Mouse (Mus musculus) liver, adult 2 months (tissue): ENCODE results near the gene Ect2l. TPM values are rescaled to one million over a fixed set of nuclear protein-coding genes. Genes with fewer than 3 reads are reported as not detected.

Experiments used
- DNase-seq: peaks from one replicate; pipeline ENCODE4 v3.0.0-alpha.2; 2011; ENCODE audit warnings: low read depth, low spot score; ENCODE audit errors: extremely low read depth
- H3K27ac ChIP-seq: fragments of 200-500 bp; replicated peaks from 2 replicates; pipeline ENCODE4 v1.5.1; 2012; ENCODE audit warnings: low read depth, mild to moderate bottlenecking, control low read depth, inconsistent platforms, low read length; ENCODE audit not compliant: insufficient read depth
- H3K27me3 ChIP-seq: fragments of 200-500 bp; 2 replicates; pipeline ENCODE4 v1.6.1; 2012; ENCODE audit warnings: mild to moderate bottlenecking, moderate library complexity, low read length, inconsistent platforms; ENCODE audit not compliant: control insufficient read depth, insufficient read depth
- H3K36me3 ChIP-seq: fragments of 200-500 bp; 2 replicates; pipeline ENCODE4 v1.6.1; 2012; ENCODE audit warnings: low read length, inconsistent platforms; ENCODE audit not compliant: control insufficient read depth, insufficient read depth
- H3K4me1 ChIP-seq: fragments of 200-500 bp; 2 replicates; pipeline ENCODE4 v1.6.1; 2011; ENCODE audit warnings: low read length; ENCODE audit not compliant: control insufficient read depth, insufficient read depth
- H3K4me3 ChIP-seq: fragments of 200-500 bp; 2 replicates; pipeline ENCODE4 v1.5.1; 2011; ENCODE audit warnings: low read depth, mild to moderate bottlenecking, control low read depth, low read length, moderate library complexity; ENCODE audit not compliant: insufficient read depth
- H3K79me2 ChIP-seq: fragments of 200-500 bp; 2 replicates; pipeline ENCODE4 v1.6.1; 2012; ENCODE audit warnings: inconsistent platforms, mild to moderate bottlenecking, low read length, moderate library complexity; ENCODE audit not compliant: control insufficient read depth, insufficient read depth
- H3K9ac ChIP-seq: fragments of 200-500 bp; 2 replicates; pipeline ENCODE4 v1.6.1; 2012; ENCODE audit warnings: low read depth, mild to moderate bottlenecking, control low read depth, inconsistent platforms, low read length
- CTCF ChIP-seq: fragments of 200-500 bp; IDR thresholded peaks from 2 replicates; pipeline ENCODE4 v1.5.1; 2011; ENCODE audit warnings: low read depth, low read length, control low read depth
- POLR2A ChIP-seq: fragments of 200-500 bp; IDR thresholded peaks from 2 replicates; pipeline ENCODE4 v1.6.1; 2011; ENCODE audit warnings: low read length, control low read depth; ENCODE audit not compliant: insufficient read depth; ENCODE audit errors: extremely low read depth
- WGBS: fragments of 180-500 bp; shearing (Covaris S2); methylation state at CpG from one replicate; pipeline ENCODE4 v1.1.7; 2018; 5-methylcytosine and 5-hydroxymethylcytosine counted together
- polyA plus RNA-seq: library from polyadenylated mRNA; depleted of rRNA; stranded (reverse); fragments of >200 nt; gene quantifications from 2 replicates; pipeline ENCODE4 v1.2.3, GENCODE M21; 2012
- total RNA-seq: library from RNA; depleted of rRNA; stranded (reverse); fragments of >200 nt; gene quantifications from 2 replicates; pipeline ENCODE4 v1.2.3, GENCODE M21; 2014

Gene Ect2l
- total and polyA plus RNA-seq, 2 experiments: not detected

- H3K27me3 ChIP-seq: no peaks in the 10 kb centered on the region
- peak within 1 kb of the TSS; percentile 70 for H3K9ac ChIP-seq
- no peaks in the 10 kb centered on the region for H3K36me3 ChIP-seq
- no peaks in the 10 kb centered on the region for H3K79me2 ChIP-seq
- DNase-seq: peak; percentile 91
- 1% methylated on average over 41 of the region's 41 CpGs for WGBS
- H3K4me1 ChIP-seq: peaks cover 3% of the 10 kb centered on the region; the same call in 1 of the 2 replicates
- peak within 1 kb of the TSS; percentile 84 for H3K4me3 ChIP-seq
- TF ChIP-seq CTCF (no peak), POLR2A (peak; percentile 86)
- peak within 1 kb of the TSS; percentile 86 for H3K27ac ChIP-seq
Measured at GRCm38 (mm10) chr10:18234560-18235401, 24.1 kb upstream of the Ect2l start, which contains the start of gene Ccdc28a. Gene Ccdc28a (minus strand): TSS chr10:18234998.

- Histone ChIP-seq H3K4me1 (peaks cover 3% of the 10 kb centered on the region; the same call in 1 of the 2 replicates), H3K27ac (no peak overlapping the region), H3K36me3 (no peaks in the 10 kb centered on the region), H3K27me3 (no peaks in the 10 kb centered on the region), H3K4me3 (no peak overlapping the region), H3K79me2 (no peaks in the 10 kb centered on the region), H3K9ac (no peak overlapping the region)
- DNase-seq: no peak
- 54% methylated on average over 3 of the region's 3 CpGs for WGBS
- TF ChIP-seq CTCF (no peak), POLR2A (no peak)
Measured at GRCm38 (mm10) chr10:18233891-18234290, 23.2 kb upstream of the Ect2l start.

- Histone ChIP-seq H3K4me3 (no peak overlapping the region), H3K79me2 (no peaks in the 10 kb centered on the region), H3K4me1 (no peaks in the 10 kb centered on the region), H3K9ac (no peak overlapping the region), H3K27ac (no peak overlapping the region), H3K27me3 (no peaks in the 10 kb centered on the region), H3K36me3 (peaks cover 12% of the 10 kb centered on the region)
- 95% methylated on average over 3 of the region's 3 CpGs for WGBS
- DNase-seq: no peak
- no peak for TF ChIP-seq POLR2A
- TF ChIP-seq CTCF: no peak
Measured at GRCm38 (mm10) chr10:18224386-18224785, 13.7 kb upstream of the Ect2l start.

- 88% methylated on average over 10 of the region's 10 CpGs for WGBS
Measured at GRCm38 (mm10) chr10:18219351-18219750, 8.7 kb upstream of the Ect2l start.

GRCm38 (mm10) chr10:18214124-18214523 lies 3.4 kb upstream of the Ect2l start:
- no peak for DNase-seq

More at GRCm38 (mm10) chr10:18219351-18219750, 8.7 kb upstream of the Ect2l start:
- Histone ChIP-seq H3K27ac (no peak overlapping the region), H3K79me2 (no peaks in the 10 kb centered on the region), H3K9ac (no peak overlapping the region), H3K27me3 (no peaks in the 10 kb centered on the region), H3K4me1 (no peaks in the 10 kb centered on the region), H3K36me3 (peaks cover 22% of the 10 kb centered on the region), H3K4me3 (no peak overlapping the region)
- TF ChIP-seq POLR2A: no peak
- no peak for TF ChIP-seq CTCF
- DNase-seq: no peak

GRCm38 (mm10) chr10:18213373-18213772 lies 2.7 kb upstream of the Ect2l start:
- Histone ChIP-seq H3K4me1 (no peaks in the 10 kb centered on the region), H3K79me2 (no peaks in the 10 kb centered on the region), H3K36me3 (peaks cover 10% of the 10 kb centered on the region), H3K9ac (no peak overlapping the region), H3K27me3 (no peaks in the 10 kb centered on the region), H3K27ac (no peak overlapping the region), H3K4me3 (no peak overlapping the region)
- no peak for TF ChIP-seq CTCF
- no peak for TF ChIP-seq POLR2A
- WGBS: 78% methylated on average over 4 of the region's 4 CpGs
- no peak for DNase-seq

More at GRCm38 (mm10) chr10:18214124-18214523, 3.4 kb upstream of the Ect2l start:
- H3K79me2 ChIP-seq: no peaks in the 10 kb centered on the region
- H3K4me1 ChIP-seq: no peaks in the 10 kb centered on the region
- TF ChIP-seq POLR2A (no peak), CTCF (no peak)
- 92% methylated on average over 5 of the region's 5 CpGs for WGBS
- peaks cover 14% of the 10 kb centered on the region for H3K36me3 ChIP-seq
- H3K9ac ChIP-seq: no peak overlapping the region
- H3K27me3 ChIP-seq: no peaks in the 10 kb centered on the region
- H3K4me3 ChIP-seq: no peak overlapping the region
- no peak overlapping the region for H3K27ac ChIP-seq
